Mouse (Mus musculus): ENCODE results near the gene Nlrc4. TPM values are rescaled to one million over a fixed set of nuclear protein-coding genes. Genes with fewer than 3 reads are reported as not detected.
A peak's percentile ranks its signal among the peaks of the same experiment; 100 is the strongest.

Gene Nlrc4
- polyA plus RNA-seq, 1 experiment from 2014 or later, result 0.12 TPM

GRCm38 (mm10) chr17:74396766-74397165 lies 62.2 kb downstream of the Nlrc4 start:
- ChIA-PET CTCF (interaction anchor here (1.2 kb wide), 1 partner anchor 10 kb away, joined by 3 read pairs; no protein-coding TSS in a partner anchor), POLR2A (interaction anchor here (0.6 kb wide), 1 partner anchor 229 kb away, joined by 3 read pairs; no protein-coding TSS in a partner anchor)
- H3K27me3 ChIP-seq, result no peaks in the 10 kb centered on the region
- DNase-seq (ENCODE audit: low read depth, low spot score) (no peak), ATAC-seq (no peak)
- in situ Hi-C loops (cut with MboI; ENCODE audit: low pct_unique_long_range_greater_than_20kb), result no loop called here
- TF ChIP-seq CTCF (IDR thresholded peaks at IDR 0.05), result no peak

GRCm38 (mm10) chr17:74395383-74396065 lies 63.4 kb downstream of the Nlrc4 start, which contains the start of gene Slc30a6:
Gene Slc30a6 (plus strand): TSS chr17:74395608.
- in situ Hi-C loops (cut with MboI; ENCODE audit: low pct_unique_long_range_greater_than_20kb), result no loop called here
- no peak for TF ChIP-seq CTCF (IDR thresholded peaks at IDR 0.05)
- CTCF ChIA-PET, result interaction anchor here (0.8 to 1.2 kb wide), 2 partner anchors 11 to 45 kb away, joined by 3 read pairs; no protein-coding TSS in a partner anchor
- peak; percentile 85 for ATAC-seq
- DNase-seq (ENCODE audit: low read depth, low spot score), result peak; percentile 72
- H3K27me3 ChIP-seq, result no peaks in the 10 kb centered on the region
- POLR2A ChIA-PET, result interaction anchor here (1.2 to 1.5 kb wide), 2 partner anchors 16 to 94 kb away, joined by 4 to 7 read pairs; partner anchors contain the start of gene Yipf4

- CTCF ChIA-PET, result no interaction called here
- ATAC-seq (no peak), DNase-seq (ENCODE audit: low read depth, low spot score) (no peak)
- no peak for TF ChIP-seq CTCF (IDR thresholded peaks at IDR 0.05)
- no peaks in the 10 kb centered on the region for H3K27me3 ChIP-seq
- in situ Hi-C loops (cut with MboI; ENCODE audit: low pct_unique_long_range_greater_than_20kb), result no loop called here
- POLR2A ChIA-PET, result interaction anchor here (1.2 to 1.5 kb wide), 2 partner anchors 17 to 94 kb away, joined by 4 to 7 read pairs; partner anchors contain the start of gene Yipf4
These were observed 64.1 kb downstream of the Nlrc4 start for GRCm38 (mm10) chr17:74394855-74395254.

GRCm38 (mm10) chr17:74394381-74394780 lies 64.6 kb downstream of the Nlrc4 start:
- no peak for ATAC-seq
- no peak for DNase-seq (ENCODE audit: low read depth, low spot score)
- H3K27me3 ChIP-seq, result no peaks in the 10 kb centered on the region
- POLR2A ChIA-PET, result interaction anchor here (0.6 to 1.5 kb wide), 2 partner anchors 17 to 153 kb away, joined by 3 to 4 read pairs; no protein-coding TSS in a partner anchor
- in situ Hi-C loops (cut with MboI; ENCODE audit: low pct_unique_long_range_greater_than_20kb), result no loop called here
- CTCF ChIA-PET, result no interaction called here
- no peak for TF ChIP-seq CTCF (IDR thresholded peaks at IDR 0.05)

- ChIA-PET POLR2A (no interaction called here), CTCF (interaction anchor here (1.6 kb wide), 1 partner anchor 11 kb away, joined by 4 read pairs; no protein-coding TSS in a partner anchor)
- in situ Hi-C loops (cut with MboI; ENCODE audit: low pct_unique_long_range_greater_than_20kb), result no loop called here
- ATAC-seq, result no peak
- TF ChIP-seq CTCF (IDR thresholded peaks at IDR 0.05), result peak; percentile 29
- H3K27me3 ChIP-seq, result no peaks in the 10 kb centered on the region
- no peak for DNase-seq (ENCODE audit: low read depth, low spot score)
These were observed 69.1 kb downstream of the Nlrc4 start for GRCm38 (mm10) chr17:74389847-74390246.

- in situ Hi-C loops (cut with MboI; ENCODE audit: low pct_unique_long_range_greater_than_20kb), result no loop called here
- no peak for TF ChIP-seq CTCF (IDR thresholded peaks at IDR 0.05)
- CTCF ChIA-PET, result no interaction called here
- DNase-seq (ENCODE audit: low read depth, low spot score) (no peak), ATAC-seq (no peak)
- POLR2A ChIA-PET, result no interaction called here
- H3K27me3 ChIP-seq, result no peaks in the 10 kb centered on the region
These were observed 72.3 kb downstream of the Nlrc4 start for GRCm38 (mm10) chr17:74386657-74387056.

GRCm38 (mm10) chr17:74376916-74377315 lies 82.0 kb downstream of the Nlrc4 start:
- in situ Hi-C loops (cut with MboI; ENCODE audit: low pct_unique_long_range_greater_than_20kb), result no loop called here
- no peaks in the 10 kb centered on the region for H3K27me3 ChIP-seq

More at GRCm38 (mm10) chr17:74376916-74377315, 82.0 kb downstream of the Nlrc4 start:
- TF ChIP-seq CTCF (IDR thresholded peaks at IDR 0.05), result no peak
- POLR2A ChIA-PET, result interaction anchor here (0.6 kb wide), 1 partner anchor 26 kb away, joined by 3 read pairs; no protein-coding TSS in a partner anchor
- CTCF ChIA-PET, result no interaction called here
- ATAC-seq (no peak), DNase-seq (ENCODE audit: low read depth, low spot score) (no peak)

Other genes with a start within 250 kb of the Nlrc4 start
- 85.0 TPM for gene Memo1, start 163.6 kb downstream of the Nlrc4 start, polyA plus RNA-seq (2021)
- 97.9 TPM for gene Dpy30, start 135.2 kb downstream of the Nlrc4 start, polyA plus RNA-seq (2021)
- 27.5 TPM for gene Spast, start 120.2 kb downstream of the Nlrc4 start, polyA plus RNA-seq (2021)
- 24.6 TPM for gene Slc30a6, start 63.5 kb downstream of the Nlrc4 start, polyA plus RNA-seq (2021)
- gene Yipf4, start 30.4 kb upstream of the Nlrc4 start, polyA plus RNA-seq (2021), result 128 TPM
- gene Birc6, start 69.2 kb upstream of the Nlrc4 start, polyA plus RNA-seq (2021), result 57.4 TPM

Measured in Patski (cell line).